Mouse (Mus musculus) adrenal gland (tissue): ENCODE results near the gene Bcl11b.

ENCODE experiments used
- intact Hi-C: fragments of 180-260 bp; cut with DNase I; formaldehyde crosslinking; loops from one replicate; pipeline ENCODE4 v1.15.1; 2025

The Bcl11b gene

DNA sequence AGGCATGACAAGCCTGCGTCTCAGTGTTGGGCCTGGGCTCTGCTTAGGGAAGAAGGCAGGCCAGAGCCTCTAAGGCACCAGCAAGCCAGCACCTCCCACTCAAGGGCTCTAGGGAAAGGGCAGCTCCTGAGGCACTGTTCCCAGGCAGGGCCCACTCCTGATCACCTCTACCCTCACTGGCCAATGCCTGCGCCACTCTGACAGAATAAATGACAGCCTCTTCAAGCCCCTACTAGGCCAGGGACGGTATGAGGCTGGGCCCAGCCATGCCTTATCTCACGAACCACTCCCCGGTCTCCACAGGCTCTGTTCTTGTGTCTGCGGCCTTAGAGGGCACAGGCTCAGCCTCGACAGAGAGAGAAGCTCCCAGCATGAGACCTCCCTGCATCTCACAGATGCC, 61.3 kb downstream of the Bcl11b start:
- intact Hi-C loops, result no loop called here

- intact Hi-C loops, result no loop called here
Observed at GRCm38 (mm10) chr12:107940774-107941173, 62.6 kb downstream of the Bcl11b start.

DNA sequence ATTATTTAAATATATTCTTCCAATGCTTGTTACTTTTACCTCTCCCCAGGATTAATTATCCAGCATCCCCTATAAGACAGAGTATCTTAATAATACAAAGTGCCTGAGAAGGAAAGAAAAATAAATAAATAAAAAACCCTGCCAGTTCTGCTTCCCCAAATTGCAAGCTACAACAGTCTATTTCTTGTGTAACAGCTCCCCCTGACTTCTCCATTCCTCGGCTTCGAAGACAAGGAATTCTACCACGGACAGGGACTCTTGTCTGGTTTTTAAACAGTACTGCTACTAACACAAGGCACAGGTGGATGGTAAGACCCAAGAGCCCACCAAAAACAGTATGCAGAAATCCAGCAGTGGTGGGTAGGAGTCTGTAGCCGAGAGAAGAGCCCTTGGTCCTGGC, 64.2 kb downstream of the Bcl11b start:
- intact Hi-C loops, result no loop called here

DNA sequence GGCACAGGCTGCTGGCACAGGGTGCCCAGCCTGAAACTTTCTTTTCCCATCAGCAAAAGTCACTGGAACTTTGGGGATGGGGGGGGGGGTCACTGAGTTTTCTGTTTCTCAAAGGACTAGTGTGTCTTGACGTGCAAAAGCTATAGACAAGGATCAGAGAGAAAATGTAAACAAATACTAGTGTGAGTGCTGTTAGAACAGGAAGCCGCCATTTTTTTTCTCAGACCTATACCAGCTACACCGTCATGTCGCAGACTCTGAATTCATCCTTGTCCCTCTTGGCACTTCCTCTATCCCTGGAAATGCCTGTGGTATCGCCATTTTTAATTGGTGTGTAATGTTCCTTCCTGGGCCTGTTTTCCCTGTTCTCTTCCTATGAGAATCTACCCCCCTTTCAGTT, 66.4 kb downstream of the Bcl11b start:
- intact Hi-C loops, result no loop called here

DNA sequence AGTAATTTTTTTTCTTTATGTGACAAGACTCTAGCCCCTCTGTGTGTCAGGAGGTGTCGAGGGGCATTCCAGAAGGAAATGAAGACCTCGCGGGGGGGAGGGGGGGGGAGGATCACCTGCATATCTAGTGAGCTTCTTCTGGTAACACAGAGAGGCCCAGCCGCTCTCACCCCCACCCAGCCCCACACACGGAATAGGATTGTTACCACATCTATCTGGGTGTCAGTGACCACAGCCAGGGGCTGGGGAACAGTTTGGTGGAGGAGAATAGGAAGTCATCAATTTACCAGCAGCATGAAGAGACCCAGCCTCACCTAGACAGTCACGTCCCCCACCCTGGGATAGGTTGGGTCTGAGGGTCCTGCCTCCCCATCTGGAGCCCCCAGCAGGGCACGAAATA, 67.0 kb downstream of the Bcl11b start:
- intact Hi-C loops, result no loop called here

DNA sequence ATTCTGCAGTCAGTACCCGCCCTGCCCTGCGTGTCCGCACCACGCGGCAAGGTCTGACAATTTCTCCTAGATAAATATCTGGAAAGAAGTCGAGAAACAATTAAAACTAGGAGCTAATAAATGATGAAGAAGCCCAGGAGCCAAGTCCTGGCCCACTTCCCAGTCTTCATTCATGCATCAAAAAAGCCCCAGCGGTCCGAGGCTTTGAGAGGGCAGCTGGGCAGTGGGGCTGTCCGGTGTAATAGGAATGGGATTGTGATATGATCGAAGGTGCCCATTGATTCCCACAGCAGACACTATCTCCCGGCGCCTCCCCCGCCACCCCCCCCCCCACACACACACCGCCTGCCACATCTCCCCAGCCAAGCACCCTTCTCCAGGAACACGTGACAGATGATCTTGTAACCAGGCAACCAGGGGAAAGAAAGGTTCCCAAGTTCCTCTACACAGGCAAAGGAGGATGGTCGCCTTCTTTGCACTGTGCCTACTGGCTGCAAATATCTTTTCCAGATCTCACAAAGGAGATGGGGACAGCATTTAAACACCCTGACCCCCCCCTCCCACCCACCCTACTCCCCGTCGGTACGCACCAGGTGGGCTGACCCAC, 68.5 kb downstream of the Bcl11b start:
- intact Hi-C loops, result no loop called here

DNA sequence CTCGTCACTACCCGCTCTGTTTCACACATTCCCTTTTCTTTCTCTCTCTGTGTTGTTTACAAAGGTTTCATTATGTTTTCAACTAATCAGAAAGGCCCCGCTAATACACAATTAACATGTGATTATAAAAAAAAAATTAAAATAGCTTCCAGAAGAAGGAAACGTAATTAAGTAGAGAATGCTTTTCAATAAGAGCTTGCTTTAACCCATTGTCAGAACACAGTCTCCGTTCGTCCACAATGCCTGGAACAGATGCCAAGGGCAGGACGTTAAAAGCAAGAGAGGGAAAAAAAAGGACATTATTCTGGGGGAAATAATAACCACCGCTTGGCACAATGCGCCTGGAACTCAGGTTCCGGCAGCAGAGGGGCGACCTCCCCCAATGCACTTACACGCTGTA, 71.3 kb downstream of the Bcl11b start:
- intact Hi-C loops, result no loop called here

GRCm38 (mm10) chr12:107931476-107931875, 71.9 kb downstream of the Bcl11b start:
- intact Hi-C loops, result no loop called here

GRCm38 (mm10) chr12:107930611-107931350, 72.6 kb downstream of the Bcl11b start:
- intact Hi-C loops, result no loop called here

- intact Hi-C loops, result no loop called here
Observed at GRCm38 (mm10) chr12:107928905-107929304, 74.5 kb downstream of the Bcl11b start.

DNA sequence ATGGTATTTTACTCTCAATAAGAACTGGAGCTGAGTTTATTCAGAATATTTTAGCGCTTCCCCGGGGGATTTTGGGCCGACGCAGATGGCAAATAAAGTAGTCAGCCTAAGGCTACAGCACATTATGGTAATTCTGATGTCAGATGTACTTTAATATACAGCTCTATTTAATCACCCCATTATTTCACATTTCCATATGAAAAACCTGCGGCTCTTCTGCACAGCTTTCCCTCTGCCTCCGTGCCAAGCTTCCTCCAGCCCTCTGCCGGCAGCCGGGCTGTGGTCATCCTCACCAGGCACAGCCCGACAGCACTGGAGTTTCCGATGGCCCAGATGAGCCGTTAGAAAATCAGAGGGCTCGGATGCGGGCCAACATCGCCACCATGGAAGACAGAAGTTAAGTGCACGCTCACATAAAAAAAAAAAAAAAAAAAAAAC, 74.9 kb downstream of the Bcl11b start:
- intact Hi-C loops, result no loop called here

DNA sequence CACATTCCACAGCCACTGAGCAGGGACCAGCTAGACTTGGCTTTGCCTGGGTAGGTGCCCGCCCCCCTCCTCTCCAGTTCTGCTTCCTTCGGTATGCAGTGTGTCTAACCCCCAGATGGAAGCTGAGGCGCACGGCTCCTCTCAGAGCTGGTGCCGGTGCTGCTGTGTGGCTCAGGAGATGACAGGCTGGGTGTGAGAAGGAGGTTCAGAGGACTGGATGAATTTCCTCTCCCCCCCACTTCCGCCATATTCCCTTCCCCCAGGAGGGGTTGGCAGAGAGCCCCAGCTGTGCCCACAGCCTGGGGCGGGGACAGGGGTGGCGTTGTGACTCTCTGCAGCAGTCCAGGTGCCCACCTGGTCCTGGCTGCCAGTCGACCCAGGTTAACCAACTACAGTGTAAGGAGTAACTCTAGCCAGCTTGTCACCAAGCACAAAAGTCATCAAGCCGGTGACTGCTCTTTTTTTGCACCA, 75.4 kb downstream of the Bcl11b start:
- intact Hi-C loops, result no loop called here

GRCm38 (mm10) chr12:107926074-107926855, 77.1 kb downstream of the Bcl11b start:
- intact Hi-C loops, result no loop called here

GRCm38 (mm10) chr12:107924696-107925095, 78.7 kb downstream of the Bcl11b start:
- intact Hi-C loops, result no loop called here

GRCm38 (mm10) chr12:107923963-107924362, 79.4 kb downstream of the Bcl11b start:
- intact Hi-C loops, result no loop called here

DNA sequence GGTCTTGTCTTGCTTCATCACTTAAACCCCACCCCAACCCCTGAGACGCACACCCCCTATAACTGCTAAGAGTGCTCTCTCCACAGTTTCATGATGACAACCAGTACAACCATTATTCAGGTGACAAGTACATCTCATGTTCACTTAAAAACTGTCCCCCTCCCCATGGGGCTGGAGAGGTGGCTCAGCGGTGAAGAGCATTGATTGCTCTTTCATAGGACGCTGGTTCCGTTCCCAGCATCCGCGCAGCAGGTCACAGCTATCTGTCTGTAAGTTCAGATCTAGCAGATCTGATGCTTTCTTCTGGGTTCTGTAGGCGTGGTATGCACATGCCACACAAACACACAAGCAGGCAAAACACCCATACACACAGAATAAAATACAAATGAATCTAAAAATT, 81.2 kb downstream of the Bcl11b start:
- intact Hi-C loops, result no loop called here

DNA sequence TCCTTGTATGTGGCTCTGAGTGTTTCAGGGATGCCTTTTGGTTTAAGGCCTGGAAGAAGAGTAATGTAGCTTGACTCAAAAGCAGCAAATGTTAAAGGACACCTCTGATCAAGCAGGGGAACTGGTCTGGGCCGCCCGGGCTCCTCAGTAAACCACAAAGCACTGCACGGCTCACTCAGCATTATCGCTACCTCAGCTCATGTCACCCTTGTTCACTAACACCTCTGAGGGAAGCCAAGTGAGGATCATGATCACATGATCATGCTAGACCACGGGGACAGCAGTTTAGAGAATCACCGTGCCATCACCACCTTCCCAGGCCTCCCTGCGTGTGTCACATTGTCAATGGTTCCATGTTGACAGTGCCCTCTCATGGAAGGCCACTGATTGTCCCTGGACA, 81.8 kb downstream of the Bcl11b start:
- intact Hi-C loops, result no loop called here

DNA sequence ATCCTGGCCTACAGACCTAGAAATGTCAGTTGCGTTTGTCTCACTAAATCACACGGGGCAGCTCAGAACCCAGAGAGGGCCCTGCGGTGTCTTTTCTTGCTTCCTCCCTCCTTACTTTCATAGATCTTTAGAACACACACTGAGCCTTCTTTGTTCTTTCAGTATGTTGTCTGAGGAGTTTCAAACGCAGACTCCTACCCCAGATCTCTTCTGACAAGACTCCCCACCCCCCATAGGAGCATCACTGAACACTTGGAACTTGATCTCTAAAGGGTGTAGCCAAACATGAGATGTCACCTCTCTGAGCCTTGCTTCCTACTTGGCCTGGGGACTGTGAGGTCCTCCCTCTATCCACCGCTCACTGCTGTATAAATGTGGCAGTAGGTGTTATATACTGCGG, 82.2 kb downstream of the Bcl11b start:
- intact Hi-C loops, result no loop called here

DNA sequence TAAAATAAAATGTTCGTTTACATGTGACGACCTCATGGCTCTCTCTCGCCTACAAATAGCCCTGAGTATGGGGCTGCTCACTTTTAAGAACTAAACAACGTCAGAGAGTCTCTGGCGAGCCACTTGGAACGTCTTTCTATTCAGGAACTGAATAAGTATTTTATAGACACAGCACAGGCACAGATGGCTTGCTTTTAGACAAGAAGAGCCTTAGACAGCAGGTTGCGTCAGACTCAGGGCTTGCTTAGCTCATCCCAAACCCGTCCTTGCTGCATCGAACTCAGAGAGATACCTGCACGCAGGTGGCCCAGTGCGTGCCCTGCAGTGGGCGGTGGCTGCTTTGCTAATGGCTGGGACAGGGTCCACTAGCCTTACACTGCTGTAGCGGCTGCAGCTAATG, 82.7 kb downstream of the Bcl11b start:
- intact Hi-C loops, result no loop called here

GRCm38 (mm10) chr12:107920076-107920475, 83.3 kb downstream of the Bcl11b start:
- intact Hi-C loops, result no loop called here

DNA sequence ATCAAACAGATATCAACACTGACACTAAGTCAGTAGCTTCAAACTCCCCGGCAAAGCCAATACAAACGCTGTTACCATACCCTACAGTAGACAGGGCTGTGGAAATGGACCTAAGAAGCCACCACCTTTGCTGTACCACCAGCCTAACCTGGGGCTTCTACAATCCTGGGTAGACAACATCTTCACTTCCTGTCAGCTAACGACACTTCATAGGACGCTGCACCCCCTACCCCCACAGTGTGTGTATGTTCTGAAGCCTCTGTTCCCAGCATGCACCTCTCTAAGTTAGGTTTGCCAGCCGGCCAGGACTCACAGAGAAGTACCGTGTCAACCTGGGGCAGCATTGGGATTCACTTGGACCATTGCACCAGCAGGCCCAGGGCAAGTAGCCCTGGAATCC, 84.6 kb downstream of the Bcl11b start:
- intact Hi-C loops, result no loop called here

DNA sequence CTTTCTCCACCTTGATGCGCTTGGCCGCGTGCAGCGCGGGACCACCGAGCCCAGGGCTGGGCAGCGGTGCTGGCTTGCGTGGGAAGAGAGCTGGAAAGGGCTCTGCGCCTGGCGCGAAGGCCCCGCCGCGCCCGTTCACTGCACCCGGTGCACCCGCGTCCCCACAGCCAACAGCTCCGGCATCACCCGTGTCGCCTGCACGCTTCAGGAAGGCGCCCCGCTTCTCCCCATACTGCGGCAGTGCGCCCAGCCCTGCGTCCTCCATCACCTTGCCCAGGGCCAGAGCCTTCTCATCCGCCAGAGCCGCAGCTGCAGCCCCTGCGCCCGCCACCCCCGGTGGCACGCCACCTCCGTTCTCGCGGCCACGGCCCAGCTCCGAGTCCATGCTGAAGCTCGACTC, 87.4 kb downstream of the Bcl11b start:
- intact Hi-C loops, result no loop called here
